Mouse (Mus musculus) cerebellum, postnatal 10 days (tissue): ENCODE data around the gene Tfam.

Experiments
- DNase-seq, 2 experiments: peaks; one replicate each; pipeline ENCODE4 v3.0.0; 2021; ENCODE audit warnings: mixed read lengths in 2 of 2

Tfam gene

DNA sequence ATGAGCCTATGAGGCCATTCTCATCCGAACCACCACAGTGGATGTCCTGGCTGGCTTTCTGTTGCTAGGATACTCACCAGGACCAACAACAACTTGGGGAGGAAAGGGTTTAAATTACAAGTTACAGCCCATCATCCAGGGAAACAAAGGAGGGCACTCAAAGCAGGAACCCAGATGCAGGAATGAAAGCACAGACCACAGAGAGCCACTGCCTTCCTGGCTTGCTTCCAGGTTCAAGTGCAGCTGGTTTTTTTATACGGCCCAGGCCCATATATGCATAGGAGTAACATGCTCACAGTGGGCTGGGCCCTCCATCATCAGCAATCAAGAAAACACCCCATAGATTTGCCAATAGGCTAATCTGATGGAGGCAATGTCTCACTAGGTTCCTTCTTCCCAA is 15.4 kb downstream of the Tfam start:
- DNase-seq, result no peak

DNA sequence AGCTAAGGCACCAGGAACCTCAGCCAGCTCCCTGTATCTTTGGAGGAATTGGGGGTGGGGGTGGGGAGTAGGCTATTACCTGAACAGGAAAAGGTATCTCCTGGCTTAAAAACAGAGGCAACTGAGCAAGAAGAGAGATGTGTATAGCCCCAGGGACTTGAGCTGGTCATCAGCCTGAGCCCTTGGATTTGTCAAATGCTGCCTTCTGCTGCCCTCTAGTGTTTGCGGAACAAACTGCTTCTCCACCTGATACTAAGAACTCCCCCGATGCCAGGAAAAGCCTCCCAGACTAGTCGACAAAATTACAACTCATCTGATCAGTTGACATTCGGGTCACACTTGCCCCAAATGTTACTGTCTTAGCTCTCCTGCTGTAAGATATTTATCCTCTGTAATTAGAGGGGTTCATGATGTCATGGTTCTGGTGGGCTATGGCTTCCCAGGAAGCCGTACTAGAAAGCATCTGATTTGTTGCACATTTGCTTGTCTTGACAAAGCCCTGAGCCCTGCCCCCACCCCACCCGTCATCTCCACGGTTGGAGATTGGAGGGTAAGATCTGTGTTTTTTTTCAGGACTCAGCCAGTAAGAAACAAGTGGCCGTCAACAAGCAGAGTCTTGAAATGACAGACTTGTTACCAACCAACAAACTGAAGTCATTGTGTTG is 19.7 kb downstream of the Tfam start:
- peak; percentile 92 to 94 for DNase-seq

- no peak for DNase-seq
These were observed 22.1 kb downstream of the Tfam start for GRCm38 (mm10) chr10:71215996-71216395.

- peak; percentile 76 to 78 for DNase-seq
These were observed 36.6 kb downstream of the Tfam start for GRCm38 (mm10) chr10:71201512-71201911.

- DNase-seq, result no peak
These were observed 37.1 kb downstream of the Tfam start for GRCm38 (mm10) chr10:71200964-71201363.

GRCm38 (mm10) chr10:71198676-71199075 is 39.4 kb downstream of the Tfam start:
- DNase-seq, result no peak

GRCm38 (mm10) chr10:71197036-71197785 is 40.9 kb downstream of the Tfam start:
- no peak for DNase-seq

DNA sequence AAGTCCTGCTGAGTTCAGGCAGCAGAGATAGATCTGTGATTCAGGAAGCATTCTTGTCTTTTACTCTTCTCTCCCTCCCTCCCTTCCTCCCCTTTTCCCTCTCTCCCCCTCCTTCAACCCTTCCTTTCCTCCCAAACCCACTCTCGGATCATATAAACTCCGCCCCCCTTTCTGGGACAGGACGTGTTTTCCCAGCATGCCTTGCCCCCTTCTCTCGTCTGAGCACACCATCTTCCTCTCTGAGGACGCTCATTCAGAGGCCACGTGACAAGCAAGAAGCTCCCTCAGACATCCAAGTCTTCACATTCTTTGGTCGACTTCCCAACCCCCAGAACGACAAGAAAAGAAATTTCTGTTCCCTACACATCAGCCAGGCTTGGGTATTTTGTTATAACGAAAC is 42.6 kb downstream of the Tfam start:
- DNase-seq, result no peak

- no peak for DNase-seq
These were observed 43.4 kb downstream of the Tfam start for GRCm38 (mm10) chr10:71194713-71195112.

- no peak for DNase-seq
These were observed 44.8 kb downstream of the Tfam start for GRCm38 (mm10) chr10:71193319-71193718.

- DNase-seq, result no peak
These were observed 45.2 kb downstream of the Tfam start for GRCm38 (mm10) chr10:71192886-71193285.

- no peak for DNase-seq
These were observed 49.4 kb downstream of the Tfam start for GRCm38 (mm10) chr10:71188681-71189080.

- peak in 1 of 2 experiments; percentile 33 for DNase-seq
These were observed 53.0 kb downstream of the Tfam start for GRCm38 (mm10) chr10:71185059-71185458.

DNA sequence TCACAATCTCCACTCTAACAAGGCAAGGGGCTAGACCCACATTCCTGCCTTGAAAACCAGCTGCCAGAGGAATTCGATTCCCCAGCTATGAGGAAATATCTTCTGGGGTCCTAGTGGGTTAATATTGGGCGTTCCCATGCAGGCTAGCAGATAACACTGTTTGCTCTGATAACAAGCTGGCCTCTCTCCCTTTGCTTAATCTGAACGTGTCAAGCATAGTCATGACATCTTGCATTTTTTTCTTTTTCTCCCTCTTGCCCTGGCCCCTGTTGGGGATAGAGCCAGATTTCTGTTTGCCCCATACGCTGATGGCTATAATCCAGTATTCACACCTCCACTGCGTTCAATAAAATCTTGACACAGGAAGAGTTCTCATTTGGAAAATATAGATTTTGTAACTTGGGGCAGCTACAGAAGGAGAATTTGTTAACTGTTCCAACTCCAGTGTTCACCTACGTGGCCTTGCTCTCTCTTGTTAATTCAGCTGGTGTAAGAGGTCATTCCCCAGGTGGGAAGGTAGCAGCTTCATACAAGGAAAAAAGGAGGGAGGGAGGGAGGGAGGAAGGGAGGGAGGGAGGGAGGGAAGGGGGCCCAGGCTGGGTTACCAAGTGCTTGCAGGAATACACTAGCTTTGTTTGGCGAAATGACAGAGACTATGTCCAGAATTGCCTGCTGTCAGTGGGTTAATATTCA is 54.6 kb downstream of the Tfam start:
- peak in 1 of 2 experiments; percentile 42 for DNase-seq

DNA sequence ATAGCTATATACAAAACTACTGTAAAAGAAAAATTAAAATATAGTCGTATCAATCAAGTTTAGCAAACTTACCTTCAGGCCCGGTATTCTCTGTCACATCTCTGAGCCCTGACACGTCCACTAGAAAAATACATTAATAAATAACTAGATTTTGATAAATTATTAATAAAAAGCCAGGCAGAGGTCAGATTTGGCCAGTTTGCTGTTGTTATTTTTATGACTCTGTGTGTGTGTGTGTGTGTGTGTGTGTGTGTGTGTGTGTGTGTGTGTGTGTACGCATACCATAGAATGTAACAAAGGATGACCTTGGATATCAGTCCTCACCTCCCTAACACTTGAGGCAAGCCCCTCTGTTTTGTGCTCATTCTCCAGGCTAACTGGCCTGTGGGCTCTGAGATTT is 56.1 kb downstream of the Tfam start:
- no peak for DNase-seq

GRCm38 (mm10) chr10:71181091-71181490 is 57.0 kb downstream of the Tfam start:
- no peak for DNase-seq

DNA sequence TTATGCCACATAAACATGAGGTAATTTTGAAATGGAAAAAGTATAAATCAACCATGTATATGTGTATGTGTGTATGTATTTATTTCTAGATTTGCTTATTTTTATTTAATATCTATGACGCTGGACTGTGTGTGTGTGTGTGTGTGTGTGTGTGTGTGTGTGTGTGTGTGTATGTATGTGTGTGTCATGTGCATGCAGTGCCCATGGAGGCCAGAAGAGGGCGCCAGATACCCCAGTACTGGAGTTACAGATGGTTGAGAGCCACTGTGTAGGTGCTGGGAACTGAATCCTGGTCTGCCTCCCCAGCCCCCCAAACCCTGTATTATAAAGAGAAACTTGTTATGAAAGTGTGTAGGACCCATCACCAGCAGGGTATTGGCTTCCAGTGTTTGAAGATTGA is 58.0 kb downstream of the Tfam start:
- no peak for DNase-seq

DNA sequence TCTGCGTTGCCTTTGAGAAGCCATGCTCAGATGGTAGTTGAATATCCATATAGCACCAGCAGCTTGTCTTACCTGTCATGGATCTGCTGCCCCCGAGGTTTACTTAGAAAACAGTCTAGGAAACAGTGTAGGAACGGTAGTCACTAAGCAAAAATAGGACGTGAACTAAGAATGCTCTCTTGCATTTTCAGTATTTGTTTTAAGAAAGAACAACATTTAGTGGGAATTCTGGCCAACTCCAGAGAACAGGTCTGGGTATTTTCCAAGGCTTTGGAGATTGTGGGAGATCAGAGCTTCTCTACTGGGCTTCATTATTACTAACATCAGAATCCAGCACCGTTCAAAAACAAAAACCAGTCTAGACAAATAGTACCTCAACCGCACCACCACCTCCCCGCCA is 60.9 kb downstream of the Tfam start:
- no peak for DNase-seq

DNA sequence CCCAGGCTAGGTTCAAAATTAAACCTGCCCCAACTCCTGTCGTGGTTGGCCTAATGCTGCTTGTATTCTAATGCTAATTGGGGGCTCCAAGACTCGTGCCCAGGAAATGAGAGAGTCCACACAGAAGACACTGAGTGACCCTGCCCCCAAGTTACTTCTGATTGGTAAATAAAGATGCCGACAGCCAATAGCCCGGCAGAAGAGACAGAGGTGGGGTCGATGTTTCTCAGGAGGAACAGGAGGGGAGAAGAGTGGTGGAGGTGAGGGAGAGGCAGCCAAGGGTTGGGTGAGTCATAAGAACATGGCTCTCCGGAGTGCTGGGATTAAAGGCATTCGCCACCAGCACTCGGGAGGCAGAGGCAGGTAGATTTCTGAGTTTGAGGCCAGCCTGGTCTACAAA is 61.7 kb downstream of the Tfam start:
- no peak for DNase-seq
